Mouse (Mus musculus): Measurements from ENCODE around the gene Tmem179b.
"Not testable (repeated sequence)": the region's sequence is repeated elsewhere in the genome, so short reads cannot be mapped to it uniquely, and the experiment has no call there.

Tmem179b gene

DNA sequence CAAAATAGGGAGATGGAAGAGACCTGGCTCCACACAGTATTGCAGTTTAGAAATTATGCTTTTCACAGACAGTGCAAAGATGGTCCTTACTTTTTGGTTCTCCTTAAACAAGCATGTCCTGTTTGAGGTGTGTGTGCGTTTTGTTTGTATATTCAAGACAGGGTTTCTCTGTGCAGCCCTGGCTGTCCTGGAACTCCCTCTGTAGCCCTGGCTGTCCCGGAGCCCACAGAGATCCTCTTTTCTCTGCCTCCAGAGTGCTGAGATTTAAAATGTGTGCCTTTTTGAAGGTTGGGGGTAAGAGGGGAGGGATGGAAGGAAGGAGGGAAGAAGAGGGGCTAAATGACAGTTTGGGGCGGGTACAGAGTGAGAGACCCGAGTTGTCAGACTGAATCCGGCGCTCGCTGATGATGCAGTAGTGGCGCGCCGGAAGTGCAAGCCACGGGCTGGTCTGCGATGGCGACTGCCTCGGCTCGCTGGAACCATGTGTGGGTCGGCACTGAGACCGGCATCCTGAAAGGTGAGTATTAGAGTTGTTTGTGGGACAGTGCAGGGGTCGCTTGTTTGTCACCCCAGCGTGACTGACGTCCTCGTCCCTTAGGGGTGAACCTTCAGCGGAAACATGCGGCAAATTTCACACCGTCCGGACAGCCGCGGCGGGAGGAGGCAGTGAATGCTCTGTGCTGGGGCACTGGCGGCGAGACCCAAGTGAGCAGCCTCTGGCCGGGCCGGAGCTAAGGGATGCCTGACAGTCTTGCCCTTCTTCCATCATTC is 38.7 kb downstream of the Tmem179b start, which contains the start of gene Wdr74:
Gene Wdr74 (plus strand): TSS at position 439 of the 771 bp plus-strand sequence.
- DNase-seq (ENCODE audit: low read depth, low spot score), result peak; percentile 92

DNA sequence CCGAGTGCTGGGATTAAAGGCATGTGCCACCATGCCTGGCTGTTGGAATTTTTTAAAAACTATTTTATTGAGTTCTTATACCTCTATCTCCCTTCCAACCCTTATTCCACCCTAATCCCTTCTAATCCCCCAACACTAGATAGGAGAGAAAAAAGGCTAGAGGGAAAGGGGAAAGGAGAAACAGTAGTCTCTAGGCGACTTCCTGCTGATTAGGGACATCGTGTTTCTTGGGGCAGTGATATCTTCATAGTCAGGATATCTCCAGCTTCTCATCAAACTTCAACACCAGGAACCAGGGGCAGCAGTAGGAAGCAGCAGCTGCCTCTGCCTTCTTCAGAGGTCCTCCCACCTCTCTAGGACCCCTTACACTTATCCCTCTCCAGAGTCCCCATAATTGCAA is 39.9 kb downstream of the Tmem179b start:
- DNase-seq (ENCODE audit: low read depth, low spot score), result no peak

DNA sequence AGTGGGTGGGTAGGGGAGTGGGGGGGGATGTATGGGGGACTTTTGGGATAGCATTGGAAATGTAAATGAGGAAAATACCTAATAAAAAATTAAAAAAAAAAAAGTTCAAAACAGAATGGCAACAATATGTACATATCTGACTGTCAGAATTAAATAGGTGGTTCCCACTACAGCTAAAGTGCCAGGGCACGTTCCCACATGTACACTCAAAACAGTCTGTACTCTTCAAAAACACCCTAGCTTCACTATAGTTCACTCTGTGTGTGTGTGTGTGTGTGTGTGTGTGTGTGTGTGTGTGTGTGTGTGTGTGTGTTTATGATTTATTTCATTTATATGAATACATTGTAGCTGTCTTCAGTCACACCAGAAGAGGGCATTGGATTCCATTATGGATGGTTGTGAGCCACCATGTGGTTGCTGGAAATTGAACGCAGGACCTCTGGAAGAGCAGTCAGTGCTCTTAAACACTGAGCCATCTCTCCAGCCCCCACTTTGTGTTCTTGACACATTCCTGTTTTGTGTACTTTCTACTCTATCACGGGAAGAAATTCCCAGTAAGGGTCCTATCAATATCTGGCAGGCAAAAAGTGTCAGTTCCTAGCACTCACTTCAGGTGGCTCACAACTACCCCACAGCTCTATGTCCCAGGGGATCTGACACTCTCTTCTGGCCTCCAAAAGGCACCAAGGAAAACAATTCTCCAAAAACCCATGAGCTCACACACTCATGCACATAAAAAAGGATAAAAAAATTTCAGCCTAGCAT is 45.8 kb downstream of the Tmem179b start:
- DNase-seq (ENCODE audit: low read depth, low spot score), result not testable (repeated sequence)

GRCm38 (mm10) chr19:8727495-8728114 is 46.7 kb downstream of the Tmem179b start:
- no peak for DNase-seq (ENCODE audit: low read depth, low spot score)

- DNase-seq (ENCODE audit: low read depth, low spot score), result no peak
Measured at GRCm38 (mm10) chr19:8726609-8727390, 47.5 kb downstream of the Tmem179b start.

DNA sequence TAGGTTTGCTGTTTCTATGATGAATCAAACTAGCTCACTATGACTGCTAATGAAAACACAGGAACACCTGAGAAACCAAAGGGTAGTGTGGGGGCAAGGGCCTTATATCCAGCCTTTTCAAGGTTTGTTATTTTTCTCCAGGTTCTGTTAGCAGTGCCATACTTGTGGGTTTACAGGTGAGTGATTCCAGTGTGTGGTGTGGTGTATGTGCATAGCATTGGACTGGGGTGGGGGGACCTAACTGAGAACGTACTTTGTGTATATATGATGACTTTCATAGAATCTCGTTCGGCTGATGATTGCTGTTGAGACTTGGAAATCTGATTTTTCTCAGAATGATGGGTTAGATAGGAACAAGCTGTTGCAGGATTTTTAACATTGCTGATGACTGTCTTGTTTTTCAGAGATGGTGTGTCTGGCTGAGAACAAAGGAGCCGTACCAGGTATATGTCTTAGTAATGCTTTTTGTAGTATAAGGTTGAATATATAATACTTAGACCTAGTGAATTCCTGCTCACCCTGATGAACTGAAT is 49.1 kb downstream of the Tmem179b start:
- no peak for DNase-seq (ENCODE audit: low read depth, low spot score)

- DNase-seq (ENCODE audit: low read depth, low spot score), result no peak
Measured at GRCm38 (mm10) chr19:8724392-8724791, 49.9 kb downstream of the Tmem179b start.

- DNase-seq (ENCODE audit: low read depth, low spot score), result no peak
Measured at GRCm38 (mm10) chr19:8723574-8724346, 50.5 kb downstream of the Tmem179b start.

DNA sequence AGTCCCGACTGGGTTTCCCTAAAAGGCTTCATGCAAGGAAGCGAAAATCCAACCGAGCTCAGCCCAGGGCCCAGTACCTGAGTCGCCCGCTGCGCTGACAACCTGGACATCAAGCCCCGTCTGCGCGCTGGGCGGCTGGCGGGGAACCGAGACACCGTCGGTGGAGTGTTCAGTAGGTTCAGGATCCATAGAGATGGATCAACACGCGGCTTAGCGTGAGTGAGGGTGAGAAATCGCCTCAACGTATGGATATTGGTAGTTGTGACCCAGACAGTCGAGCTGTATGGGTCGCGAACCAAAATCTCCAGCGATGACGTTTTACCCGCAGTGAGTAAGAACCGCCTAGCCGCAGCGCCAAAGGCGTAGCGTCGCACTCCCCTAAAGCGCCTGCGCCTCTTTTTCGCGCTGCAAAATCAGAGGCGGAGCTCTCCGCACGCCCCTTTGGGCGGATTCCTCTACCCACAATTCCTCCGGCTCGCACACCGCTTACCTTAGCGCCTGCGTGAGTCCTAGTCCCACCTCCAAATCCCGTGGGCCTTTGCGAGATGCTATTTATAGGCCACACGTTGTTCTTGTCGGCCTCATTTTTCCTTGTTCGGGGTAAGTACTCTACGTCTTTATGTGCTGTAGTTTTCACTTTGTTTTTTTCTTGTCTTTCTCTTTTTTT is 51.2 kb downstream of the Tmem179b start, which contains the start of gene Slc3a2:
Gene Slc3a2 (minus strand): TSS at position 463 of the 667 bp plus-strand sequence.
- peak; percentile 99 for DNase-seq (ENCODE audit: low read depth, low spot score)

DNA sequence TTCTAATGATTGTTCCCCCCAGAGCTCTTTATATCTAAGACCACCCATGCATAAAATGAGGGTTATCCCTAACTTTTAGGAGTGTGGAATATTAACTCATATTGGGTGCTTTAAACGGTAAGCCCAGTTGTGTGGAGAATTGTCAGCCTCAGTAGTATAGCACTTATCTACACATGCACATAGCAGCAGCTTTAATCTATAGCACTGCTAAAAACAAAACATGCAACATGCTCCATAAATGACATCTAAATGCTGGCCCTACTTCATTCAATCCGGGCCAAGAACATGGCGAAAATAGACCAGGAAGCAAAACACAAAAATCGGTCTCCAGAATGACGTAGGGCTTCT is 51.7 kb downstream of the Tmem179b start:
- no peak for DNase-seq (ENCODE audit: low read depth, low spot score)
